ENCODE assay signal across 8 mouse cellular contexts in genomic region chr10:83544103-83544479, GRCm38 (mm10). TPM values are rescaled to one million over a fixed set of nuclear protein-coding genes. Genes with fewer than 3 reads are reported as not detected.
DNase-seq lines count a peak whose midpoint lies in the region; ATAC-seq and TF ChIP-seq lines count a peak whose summit lies in the region.

No protein-coding gene starts in this region.

- peak overlapping the region; percentile 59; the same call in 1 of the 2 replicates for H3K27ac ChIP-seq in cerebellum, adult 2 months (ENCODE audit: insufficient read depth, low read length)
- peak overlapping the region; percentile 83 for H3K27ac ChIP-seq in forebrain, embryonic 13.5 days
- peak overlapping the region; percentile 80 for H3K27ac ChIP-seq in liver, embryonic 12.5 days
- H3K27ac ChIP-seq in neural tube, embryonic 12.5 days: peak overlapping the region; percentile 75

- peaks cover 3% of the 10 kb centered on the region; the same call in 1 of the 2 replicates for H3K4me1 ChIP-seq in cerebellum, adult 2 months (ENCODE audit: control insufficient read depth, insufficient read depth, low read length)
- peaks cover 18% of the 10 kb centered on the region for H3K4me1 ChIP-seq in forebrain, embryonic 13.5 days
- peaks cover 16% of the 10 kb centered on the region for H3K4me1 ChIP-seq in liver, embryonic 12.5 days
- H3K4me1 ChIP-seq in neural tube, embryonic 12.5 days: peaks cover 11% of the 10 kb centered on the region

- H3K9me3 ChIP-seq in forebrain, embryonic 13.5 days (replicated peaks): no peaks in the 10 kb centered on the region
- no peaks in the 10 kb centered on the region for H3K9me3 ChIP-seq in liver, embryonic 12.5 days (replicated peaks)
- H3K9me3 ChIP-seq in neural tube, embryonic 12.5 days: no peaks in the 10 kb centered on the region

- no peak for TF ChIP-seq POLR2A in cerebellum, adult 2 months (IDR thresholded peaks at IDR 0.05; ENCODE audit: borderline replicate concordance, insufficient read depth, low read length)

- peak overlapping the region; percentile 71 for H3K4me3 ChIP-seq in cerebellum, adult 2 months (replicated peaks; ENCODE audit: insufficient read depth, low read depth, low read length)
- H3K4me3 ChIP-seq in forebrain, embryonic 13.5 days: peak overlapping the region; percentile 86
- peak overlapping the region; percentile 78 for H3K4me3 ChIP-seq in liver, embryonic 12.5 days
- peak overlapping the region; percentile 86 for H3K4me3 ChIP-seq in neural tube, embryonic 12.5 days

- no peak for DNase-seq in cerebellum, adult 2 months
- DNase-seq in cerebellum, adult 18-20 months: no peak
- DNase-seq in right cerebral cortex, adult 2 months (ENCODE audit: low spot score in 2 of 2): peak; percentile 55 to 66
- no peak for DNase-seq in right cerebral cortex, postnatal 14 days
- no peak for DNase-seq in natural killer cell, adult 2 months (ENCODE audit: low spot score in 2 of 2)

- H3K27me3 ChIP-seq in cerebellum, adult 2 months (ENCODE audit: control insufficient read depth, insufficient read depth, low read length): no peaks in the 10 kb centered on the region
- H3K27me3 ChIP-seq in forebrain, embryonic 13.5 days: no peaks in the 10 kb centered on the region
- peaks cover 5% of the 10 kb centered on the region; the same call in 1 of the 2 replicates for H3K27me3 ChIP-seq in liver, embryonic 12.5 days (replicated peaks)
- no peaks in the 10 kb centered on the region for H3K27me3 ChIP-seq in neural tube, embryonic 12.5 days (replicated peaks)

- peaks cover 10% of the 10 kb centered on the region for H3K36me3 ChIP-seq in forebrain, embryonic 13.5 days (ENCODE audit: poor library complexity, severe bottlenecking)
- peaks cover 15% of the 10 kb centered on the region for H3K36me3 ChIP-seq in liver, embryonic 12.5 days
- H3K36me3 ChIP-seq in neural tube, embryonic 12.5 days: peaks cover 9% of the 10 kb centered on the region

- under 1% methylated on average over 39 of the region's 41 CpGs for WGBS in cerebellum, adult 2 months
- WGBS in forebrain, embryonic 13.5 days: 0% methylated on average over 23 of the region's 41 CpGs
- WGBS in liver, embryonic 12.5 days (ENCODE audit: insufficient replicate concordance): under 1% methylated on average over 41 of the region's 41 CpGs
- under 1% methylated on average over 34 of the region's 41 CpGs for WGBS in neural tube, embryonic 12.5 days

- TF ChIP-seq CTCF in cerebellum, adult 2 months (IDR thresholded peaks at IDR 0.05; ENCODE audit: borderline replicate concordance, insufficient read depth, low read depth, low read length): no peak

- peak overlapping the region; percentile 64 for H3K4me2 ChIP-seq in forebrain, embryonic 13.5 days
- peak overlapping the region; percentile 75 for H3K4me2 ChIP-seq in liver, embryonic 12.5 days
- H3K4me2 ChIP-seq in neural tube, embryonic 12.5 days (replicated peaks): peak overlapping the region; percentile 63

- peak; percentile 91 for ATAC-seq in forebrain, embryonic 13.5 days
- ATAC-seq in liver, embryonic 12.5 days: peak; percentile 89
- peak; percentile 92 for ATAC-seq in neural tube, embryonic 12.5 days (ENCODE audit: low FRiP score, low read depth)

- peak overlapping the region; percentile 93 for H3K9ac ChIP-seq in forebrain, embryonic 13.5 days
- peak overlapping the region; percentile 84 for H3K9ac ChIP-seq in liver, embryonic 12.5 days
- H3K9ac ChIP-seq in neural tube, embryonic 12.5 days: peak overlapping the region; percentile 90

RNA-seq across cellular contexts. Expression of gene Washc4, which starts 0.5 kb away (rescaled TPM):
- 18.6 and 19.1 TPM in 2 replicates for polyA plus RNA-seq in cerebellum, adult 2 months (2012; rRNA removed)
- 32.0 and 32.4 TPM in 2 replicates for polyA plus RNA-seq in forebrain, embryonic 13.5 days (2015; fragmentation: Nextera tagmentation; extraction: Ambion mirVana)
- polyA plus RNA-seq in liver, embryonic 12.5 days (2016; fragmentation: Nextera tagmentation; extraction: Ambion mirVana): 14.3 and 14.8 TPM in 2 replicates
- 36.8 and 41.0 TPM in 2 replicates for polyA plus RNA-seq in neural tube, embryonic 12.5 days (2016; fragmentation: Nextera tagmentation; extraction: Ambion mirVana)

RNA-seq across cellular contexts. Expression of gene Aldh1l2, which starts 10.2 kb away (rescaled TPM):
- 8.9 and 9.1 TPM in 2 replicates for polyA plus RNA-seq in cerebellum, adult 2 months (2012; rRNA removed)
- polyA plus RNA-seq in forebrain, embryonic 13.5 days (2015; fragmentation: Nextera tagmentation; extraction: Ambion mirVana): 11.5 and 13.9 TPM in 2 replicates
- 0.17 and 0.25 TPM in 2 replicates for polyA plus RNA-seq in liver, embryonic 12.5 days (2016; fragmentation: Nextera tagmentation; extraction: Ambion mirVana)
- 12.8 TPM in 2 replicates for polyA plus RNA-seq in neural tube, embryonic 12.5 days (2016; fragmentation: Nextera tagmentation; extraction: Ambion mirVana)

Comparison
In these comparisons a context has a peak if more than half of its experiments do, and no peak if none do; other contexts are left out.
1. DNase-seq: peak in right cerebral cortex, adult 2 months (2 of 2); none in cerebellum, adult 2 months (0 of 2), cerebellum, adult 18-20 months (0 of 2), right cerebral cortex, postnatal 14 days (single experiment) and natural killer cell, adult 2 months (0 of 2).
2. Peak in every context shown above with its lines, with median percentiles within 50 percentile points of each other: H3K27ac ChIP-seq, H3K4me3 ChIP-seq, ATAC-seq, H3K4me2 ChIP-seq and H3K9ac ChIP-seq.